Comparison of ENCODE assay signal across 21 mouse cellular contexts in genomic region chr2:30755985-30756765, GRCm38 (mm10). TPM values are rescaled to one million over a fixed set of nuclear protein-coding genes. Genes with fewer than 3 reads are reported as not detected.
DNase-seq lines count a peak whose midpoint lies in the region; ATAC-seq and TF ChIP-seq lines count a peak whose summit lies in the region.
"Had no signal": no experiment of that assay in that cellular context is flagged by ENCODE, and none has a peak within 500 bp of the region (broad histone marks: within the 10 kb centered on the region; RNA-seq: fewer than 3 reads in every experiment).

No protein-coding gene starts in this region.

- WGBS in forebrain, embryonic 10.5 days, result 95% methylated on average over 6 of the region's 6 CpGs
- WGBS in forebrain, embryonic 16.5 days, result 93% methylated on average over 6 of the region's 6 CpGs
- WGBS in liver, postnatal 0 days (ENCODE audit: insufficient replicate concordance), result 90% methylated on average over 6 of the region's 6 CpGs
- 89% methylated on average over 6 of the region's 6 CpGs for WGBS in liver, embryonic 11.5 days
- 86% methylated on average over 6 of the region's 6 CpGs for WGBS in lung, postnatal 0 days

- H3K4me2 ChIP-seq in forebrain, embryonic 16.5 days (ENCODE audit: low read length), result no peak overlapping the region
- no peak overlapping the region for H3K4me2 ChIP-seq in liver, postnatal 0 days (ENCODE audit: low read depth, low read length)
- no peak overlapping the region for H3K4me2 ChIP-seq in liver, embryonic 11.5 days
- no peak overlapping the region for H3K4me2 ChIP-seq in lung, postnatal 0 days (replicated peaks; ENCODE audit: low read depth, low read length)
- H3K4me2 ChIP-seq: neural tube, embryonic 15.5 days had no signal

- H3K36me3 ChIP-seq in forebrain, embryonic 10.5 days (replicated peaks), result 0 out of 2 replicates have a peak, but pooled peaks cover 4% of the 10 kb centered on the region
- no peaks in the 10 kb centered on the region for H3K36me3 ChIP-seq in forebrain, embryonic 16.5 days (ENCODE audit: control insufficient read depth, insufficient read depth)
- H3K36me3 ChIP-seq in liver, postnatal 0 days (replicated peaks; ENCODE audit: insufficient read depth, low read length), result no peaks in the 10 kb centered on the region
- no peaks in the 10 kb centered on the region for H3K36me3 ChIP-seq in liver, embryonic 11.5 days (ENCODE audit: control insufficient read depth, insufficient read depth, low read length)
- no peaks in the 10 kb centered on the region for H3K36me3 ChIP-seq in lung, postnatal 0 days (ENCODE audit: insufficient read depth, low read length)
- H3K36me3 ChIP-seq: neural tube, embryonic 15.5 days had no signal

- H3K27ac ChIP-seq in forebrain, embryonic 10.5 days, result peak overlapping the region; percentile 94
- no peak overlapping the region for H3K27ac ChIP-seq in forebrain, embryonic 16.5 days (ENCODE audit: low read length)
- H3K27ac ChIP-seq in liver, postnatal 0 days (ENCODE audit: low read depth), result no peak overlapping the region
- H3K27ac ChIP-seq in liver, embryonic 11.5 days (ENCODE audit: low read depth, low read length), result no peak overlapping the region
- peak overlapping the region; percentile 95; the same call in 1 of the 2 replicates for H3K27ac ChIP-seq in lung, postnatal 0 days (ENCODE audit: low read length)
- H3K27ac ChIP-seq: neural tube, embryonic 15.5 days had no signal

- no peak overlapping the region for H3K4me3 ChIP-seq in forebrain, embryonic 10.5 days
- no peak overlapping the region for H3K4me3 ChIP-seq in forebrain, embryonic 16.5 days (replicated peaks; ENCODE audit: low read length)
- H3K4me3 ChIP-seq in liver, postnatal 0 days (ENCODE audit: low read depth, low read length), result no peak overlapping the region
- H3K4me3 ChIP-seq in liver, embryonic 11.5 days (ENCODE audit: low read depth, low read length), result no peak overlapping the region
- no peak overlapping the region for H3K4me3 ChIP-seq in lung, postnatal 0 days (ENCODE audit: low read depth, low read length)
- H3K4me3 ChIP-seq: erythroblast, embryonic 14.5 days; megakaryocyte, embryonic 14.5 days; neural tube, embryonic 15.5 days had no signal

- DNase-seq in forebrain, embryonic 10.5 days (ENCODE audit: extremely low spot score, low spot score), result no peak
- no peak for DNase-seq in liver, postnatal 0 days
- no peak for DNase-seq in liver, embryonic 11.5 days (ENCODE audit: low spot score)
- DNase-seq in ZHBTc4 (ENCODE audit: low read depth, low spot score), result peak; percentile 53
- peak; percentile 75 for DNase-seq in lung, postnatal 0 days (ENCODE audit: low spot score)
- DNase-seq in kidney, postnatal 10 days, result no peak
- no peak for DNase-seq in neural tube, embryonic 10.5 days (ENCODE audit: extremely low spot score, low spot score)
- DNase-seq: adrenal gland, adult 8-10 months; cerebellum, adult 9-11 months; embryo, embryonic 11 days; gastrocnemius, postnatal 25 days; kidney, postnatal 36 days; liver; retina, postnatal 1 day; spleen, adult 18-20 months; thymus, postnatal 14 days had no signal

- no peak overlapping the region for H3K9ac ChIP-seq in forebrain, embryonic 16.5 days (replicated peaks; ENCODE audit: low read depth, low read length)
- no peak overlapping the region for H3K9ac ChIP-seq in liver, postnatal 0 days (replicated peaks)
- no peak overlapping the region for H3K9ac ChIP-seq in liver, embryonic 11.5 days (ENCODE audit: low read depth, low read length)
- no peak overlapping the region for H3K9ac ChIP-seq in lung, postnatal 0 days (replicated peaks; ENCODE audit: low read depth)
- H3K9ac ChIP-seq: neural tube, embryonic 15.5 days had no signal

- H3K9me3 ChIP-seq in forebrain, embryonic 10.5 days, result peaks cover 9% of the 10 kb centered on the region
- H3K9me3 ChIP-seq in forebrain, embryonic 16.5 days (ENCODE audit: control insufficient read depth, low read length), result peaks cover 8% of the 10 kb centered on the region; the same call in 1 of the 2 replicates
- no peaks in the 10 kb centered on the region for H3K9me3 ChIP-seq in liver, postnatal 0 days (ENCODE audit: low read length)
- H3K9me3 ChIP-seq in liver, embryonic 11.5 days (ENCODE audit: control insufficient read depth, low read length), result no peaks in the 10 kb centered on the region; the same call in 1 of the 2 replicates
- H3K9me3 ChIP-seq in lung, postnatal 0 days (ENCODE audit: low read length), result no peaks in the 10 kb centered on the region
- H3K9me3 ChIP-seq: neural tube, embryonic 15.5 days had no signal

- peak; percentile 23 for TF ChIP-seq CTCF in liver, postnatal 0 days (IDR thresholded peaks at IDR 0.05; ENCODE audit: low read depth)
- peak; percentile 50 for TF ChIP-seq CTCF in lung, postnatal 0 days (IDR thresholded peaks at IDR 0.05)

- no peak for TF ChIP-seq EP300 in liver, postnatal 0 days (IDR thresholded peaks at IDR 0.05; ENCODE audit: low read depth)
- peak; percentile 67 for TF ChIP-seq EP300 in lung, postnatal 0 days (IDR thresholded peaks at IDR 0.05)

- H3K27me3 ChIP-seq in forebrain, embryonic 10.5 days (ENCODE audit: poor library complexity, severe bottlenecking), result peaks cover 7% of the 10 kb centered on the region; the same call in 1 of the 2 replicates
- H3K27me3 ChIP-seq in forebrain, embryonic 16.5 days (replicated peaks; ENCODE audit: control insufficient read depth, insufficient read depth, low read length), result no peaks in the 10 kb centered on the region
- H3K27me3 ChIP-seq in liver, postnatal 0 days (ENCODE audit: insufficient read depth, low read length), result no peaks in the 10 kb centered on the region
- no peaks in the 10 kb centered on the region for H3K27me3 ChIP-seq in liver, embryonic 11.5 days (replicated peaks; ENCODE audit: control insufficient read depth, insufficient read depth, low read length)
- H3K27me3 ChIP-seq in lung, postnatal 0 days (replicated peaks; ENCODE audit: insufficient read depth, low read length), result no peaks in the 10 kb centered on the region
- H3K27me3 ChIP-seq: neural tube, embryonic 15.5 days had no signal

- H3K4me1 ChIP-seq in forebrain, embryonic 10.5 days, result peaks cover 68% of the 10 kb centered on the region
- H3K4me1 ChIP-seq in forebrain, embryonic 16.5 days (replicated peaks; ENCODE audit: control insufficient read depth, insufficient read depth, low read length), result peaks cover 13% of the 10 kb centered on the region
- peaks cover 24% of the 10 kb centered on the region for H3K4me1 ChIP-seq in liver, postnatal 0 days (ENCODE audit: insufficient read depth)
- peaks cover 27% of the 10 kb centered on the region for H3K4me1 ChIP-seq in liver, embryonic 11.5 days (replicated peaks; ENCODE audit: control insufficient read depth, insufficient read depth, low read length)
- H3K4me1 ChIP-seq in lung, postnatal 0 days (ENCODE audit: insufficient read depth, low read depth, low read length), result peaks cover 28% of the 10 kb centered on the region; the same call in 1 of the 2 replicates

- no peak for ATAC-seq in forebrain, embryonic 16.5 days
- ATAC-seq in liver, postnatal 0 days, result no peak
- no peak for ATAC-seq in liver, embryonic 11.5 days (replicated peaks; ENCODE audit: low FRiP score)
- 0 out of 2 replicates have a peak, but pooled peaks have one; percentile 4 for ATAC-seq in lung, postnatal 0 days
- ATAC-seq: intestine, embryonic 16.5 days had no signal

RNA-seq across cellular contexts. Expression of gene 1700001O22Rik, which starts 47.3 kb away (rescaled TPM):
- polyA plus RNA-seq in forebrain, embryonic 10.5 days (2016; fragmentation: Nextera tagmentation; extraction: Ambion mirVana), result 3.3 and 4.8 TPM in 2 replicates
- 2.1 and 2.9 TPM in 2 replicates for polyA plus RNA-seq in forebrain, embryonic 16.5 days (2015; fragmentation: Nextera tagmentation; extraction: Ambion mirVana)
- not detected in 2 replicates for polyA plus RNA-seq in liver, postnatal 0 days (2015; fragmentation: Nextera tagmentation; extraction: Ambion mirVana)
- polyA plus RNA-seq in liver, embryonic 11.5 days (2014; fragmentation: Nextera tagmentation; extraction: Ambion mirVana), result 0.40 and 0.75 TPM in 2 replicates
- polyA plus RNA-seq in lung, postnatal 0 days (2015; fragmentation: Nextera tagmentation; extraction: Ambion mirVana), result 0.47 and 0.94 TPM in 2 replicates
- polyA plus RNA-seq: erythroblast, embryonic 14.5 days had no signal

RNA-seq across cellular contexts. Expression of gene Ntmt1, which starts 51.5 kb away (rescaled TPM):
- 124 and 131 TPM in 2 replicates for polyA plus RNA-seq in forebrain, embryonic 10.5 days (2016; fragmentation: Nextera tagmentation; extraction: Ambion mirVana)
- polyA plus RNA-seq in forebrain, embryonic 16.5 days (2015; fragmentation: Nextera tagmentation; extraction: Ambion mirVana), result 120 and 121 TPM in 2 replicates
- 27.8 and 30.2 TPM in 2 replicates for polyA plus RNA-seq in liver, postnatal 0 days (2015; fragmentation: Nextera tagmentation; extraction: Ambion mirVana)
- polyA plus RNA-seq in liver, embryonic 11.5 days (2014; fragmentation: Nextera tagmentation; extraction: Ambion mirVana), result 75.9 and 85.2 TPM in 2 replicates
- 49.4 and 50.7 TPM in 2 replicates for polyA plus RNA-seq in lung, postnatal 0 days (2015; fragmentation: Nextera tagmentation; extraction: Ambion mirVana)

Comparison
In these comparisons a context has a peak if more than half of its experiments do, and no peak if none do; other contexts are left out.
1. H3K27ac ChIP-seq: peak in forebrain, embryonic 10.5 days (single experiment) and lung, postnatal 0 days (single experiment); none in forebrain, embryonic 16.5 days (single experiment), liver, postnatal 0 days (single experiment) and liver, embryonic 11.5 days (single experiment).
2. DNase-seq: peak in ZHBTc4 (single experiment) and lung, postnatal 0 days (single experiment); none in forebrain, embryonic 10.5 days (single experiment), liver, postnatal 0 days (single experiment), liver, embryonic 11.5 days (single experiment), kidney, postnatal 10 days (single experiment) and neural tube, embryonic 10.5 days (single experiment).